Mouse (Mus musculus) B cell, adult 2 months (primary cell): ENCODE measurements at regions not wholly inside any gene's neighbourhood (a gene's known extent, or its start where the extent isn't known, plus 50 kb on each side); places are given as distances from the start of the nearest gene placed in this dataset.

Source experiments
- DNase-seq, 2 experiments: peaks; one replicate each; pipeline ENCODE4 v3.0.0; 2022

DNA sequence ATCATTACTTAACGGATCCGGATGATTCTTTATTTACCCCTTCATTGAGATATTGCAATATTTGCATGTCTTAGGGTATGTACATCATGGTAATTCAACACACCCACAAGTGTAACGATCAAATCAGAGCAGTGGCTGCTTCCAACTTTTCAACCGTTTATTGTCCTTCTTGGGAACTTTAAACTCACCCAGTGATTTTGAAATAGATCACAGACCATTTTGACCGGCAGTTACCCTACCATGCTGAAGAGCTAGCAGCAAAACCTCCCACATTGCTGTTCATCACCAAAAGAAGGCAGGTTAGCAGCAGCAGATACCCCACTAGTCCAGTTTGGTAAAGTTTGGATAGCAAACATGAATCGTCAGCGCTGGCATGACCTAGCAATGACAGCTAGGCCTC lies 130.2 kb upstream of the Nfe2l3 start:
- no peak for DNase-seq

DNA sequence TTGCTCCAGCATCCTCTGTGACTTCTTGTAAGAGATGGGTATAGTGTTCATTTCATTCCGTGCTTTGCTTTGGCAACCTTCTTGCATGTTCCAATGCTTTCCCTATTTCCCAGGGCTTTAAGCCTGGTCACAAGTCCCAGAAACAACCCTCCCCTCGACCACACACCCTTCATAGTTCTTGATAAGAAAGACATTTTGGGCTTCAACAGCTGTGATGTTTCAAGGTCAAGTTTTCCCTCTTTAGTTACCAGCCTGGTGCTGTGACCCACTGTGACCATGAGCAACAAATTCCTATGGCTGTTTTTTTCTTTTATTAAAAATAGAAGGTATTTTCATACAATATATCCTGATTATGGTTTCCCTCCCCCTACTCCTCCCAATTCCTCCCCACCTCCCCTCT lies 114.1 kb upstream of the Nfe2l3 start:
- DNase-seq = no peak

DNA sequence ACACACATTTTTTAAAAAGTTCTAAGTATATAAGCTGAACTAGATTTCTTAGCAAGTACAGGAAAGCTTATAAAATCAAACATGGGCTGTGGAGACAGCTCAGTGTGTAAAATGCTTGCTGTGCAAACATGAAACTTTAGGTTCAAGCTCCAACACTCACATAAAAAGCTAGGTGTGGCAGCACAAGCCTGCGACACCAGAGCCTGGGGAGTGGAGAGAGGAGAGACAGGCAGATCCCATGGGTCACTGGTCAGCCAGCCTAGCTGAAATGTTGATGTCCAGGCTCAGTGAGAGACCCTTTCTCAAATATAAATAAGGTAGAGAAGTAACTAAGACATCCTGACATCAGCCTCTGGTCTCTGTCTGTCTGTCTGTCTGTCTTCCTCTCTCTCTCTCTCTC lies 112.5 kb upstream of the Nfe2l3 start:
- no peak for DNase-seq

DNA sequence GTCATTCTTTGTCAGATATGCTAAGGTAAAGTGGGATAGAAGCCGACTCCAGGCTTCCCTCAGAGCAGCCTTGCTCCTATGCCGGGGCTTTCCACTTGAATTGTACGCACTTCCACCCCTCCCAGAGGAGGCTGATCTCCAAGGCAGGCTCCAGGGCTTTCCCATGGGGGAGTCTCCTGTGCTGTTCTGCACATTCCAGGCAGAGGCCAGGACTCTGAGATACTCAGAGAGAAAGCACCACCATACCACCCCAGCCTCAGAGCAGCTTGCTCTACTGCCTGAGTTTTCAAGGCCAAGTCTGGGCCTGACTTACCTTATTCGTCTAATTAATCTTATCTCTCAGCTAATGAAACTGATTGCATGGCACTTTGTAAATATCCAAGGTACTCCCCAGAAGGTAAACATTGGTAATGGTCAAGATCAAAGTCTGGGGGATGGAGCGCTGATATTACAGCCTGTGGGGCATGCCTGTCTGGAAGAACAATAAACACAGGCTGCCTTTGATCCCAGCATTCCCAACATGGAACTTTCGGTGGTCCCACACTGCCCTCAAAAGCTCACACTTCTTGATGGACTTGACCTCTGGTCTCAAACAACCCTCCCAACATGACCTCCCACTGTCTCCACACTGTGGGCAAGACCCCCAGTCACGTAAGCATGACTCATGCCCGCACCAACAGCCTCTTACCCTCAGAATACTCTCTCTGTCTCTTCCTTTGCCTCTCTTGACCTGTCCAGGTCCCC lies 111.6 kb upstream of the Nfe2l3 start:
- DNase-seq = no peak

DNA sequence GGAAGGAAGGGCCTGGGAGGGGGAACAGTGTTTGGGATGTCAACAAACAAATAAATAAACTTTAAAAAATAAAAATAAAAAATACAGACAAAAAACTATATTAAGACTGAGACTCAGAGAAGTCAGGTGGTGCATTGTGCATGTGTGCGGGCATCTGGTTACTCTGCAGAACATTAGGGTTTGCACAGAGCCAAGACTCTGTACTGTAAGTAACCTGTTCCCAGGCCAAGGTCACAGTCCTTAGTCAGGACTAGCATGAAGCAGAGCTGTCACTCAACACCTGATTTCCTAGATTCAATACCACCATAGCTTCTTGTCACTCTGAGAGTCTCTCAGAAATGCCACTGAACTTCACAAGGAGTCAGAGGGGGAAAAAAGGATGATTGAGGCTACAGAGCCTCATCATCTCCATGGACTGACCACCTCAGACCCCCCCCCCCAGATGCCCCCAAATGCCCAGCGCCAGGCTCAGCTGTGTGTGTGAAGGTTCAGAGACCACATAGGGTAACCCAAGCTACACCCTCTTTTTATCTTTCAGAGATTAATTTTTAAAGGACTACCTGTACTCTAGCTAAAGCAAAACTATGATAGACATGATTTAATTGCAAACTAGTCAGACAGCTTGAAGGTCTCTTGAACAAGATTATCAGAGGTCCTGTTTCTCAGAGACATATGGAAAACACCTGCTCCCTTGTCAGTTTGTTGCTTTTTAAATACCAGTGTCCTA lies 106.2 kb upstream of the Nfe2l3 start:
- no peak for DNase-seq

DNA sequence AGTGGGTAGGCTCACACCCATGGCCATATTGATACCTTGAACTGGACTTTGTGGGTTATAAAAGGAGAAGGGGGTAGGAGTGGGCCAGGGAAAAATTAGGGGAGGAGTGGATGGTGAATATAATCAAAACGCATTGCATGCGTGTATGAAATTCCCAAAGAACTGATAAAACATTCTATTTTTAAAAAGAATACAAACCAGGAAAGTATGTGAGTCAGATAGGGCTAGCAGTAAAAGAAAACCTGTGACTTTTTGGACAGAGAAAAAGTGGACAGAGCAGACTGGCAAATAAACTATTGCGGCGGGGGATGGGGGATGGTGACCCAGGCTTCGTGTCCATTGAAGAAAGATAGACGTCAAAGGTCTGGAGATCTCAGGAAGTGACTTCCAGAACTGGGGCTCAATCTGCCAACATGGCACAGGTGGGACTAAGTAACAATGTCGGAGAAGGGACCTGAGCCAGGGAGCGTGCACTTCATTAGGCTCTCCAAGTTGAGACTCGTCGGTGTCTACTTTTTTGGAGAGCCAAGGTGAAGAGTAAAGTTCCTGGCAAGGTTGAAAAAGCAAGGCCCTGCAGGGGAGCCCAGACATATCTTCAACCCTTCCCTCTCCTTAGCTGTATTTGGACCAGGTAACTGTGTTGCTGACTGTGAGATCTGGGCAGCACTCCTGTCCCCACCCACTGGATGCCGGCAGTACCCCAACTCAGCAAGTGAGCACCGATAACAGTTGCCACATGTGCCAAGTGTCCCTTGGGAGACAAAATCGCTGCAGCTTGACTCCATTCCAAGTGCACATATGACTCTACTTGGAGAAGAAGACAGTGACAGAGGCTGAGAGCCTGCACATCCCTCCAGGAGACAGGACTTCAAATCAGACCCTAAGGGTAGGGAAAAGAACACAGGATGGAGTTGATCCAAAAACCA lies 103.1 kb upstream of the Nfe2l3 start:
- DNase-seq = no peak

DNA sequence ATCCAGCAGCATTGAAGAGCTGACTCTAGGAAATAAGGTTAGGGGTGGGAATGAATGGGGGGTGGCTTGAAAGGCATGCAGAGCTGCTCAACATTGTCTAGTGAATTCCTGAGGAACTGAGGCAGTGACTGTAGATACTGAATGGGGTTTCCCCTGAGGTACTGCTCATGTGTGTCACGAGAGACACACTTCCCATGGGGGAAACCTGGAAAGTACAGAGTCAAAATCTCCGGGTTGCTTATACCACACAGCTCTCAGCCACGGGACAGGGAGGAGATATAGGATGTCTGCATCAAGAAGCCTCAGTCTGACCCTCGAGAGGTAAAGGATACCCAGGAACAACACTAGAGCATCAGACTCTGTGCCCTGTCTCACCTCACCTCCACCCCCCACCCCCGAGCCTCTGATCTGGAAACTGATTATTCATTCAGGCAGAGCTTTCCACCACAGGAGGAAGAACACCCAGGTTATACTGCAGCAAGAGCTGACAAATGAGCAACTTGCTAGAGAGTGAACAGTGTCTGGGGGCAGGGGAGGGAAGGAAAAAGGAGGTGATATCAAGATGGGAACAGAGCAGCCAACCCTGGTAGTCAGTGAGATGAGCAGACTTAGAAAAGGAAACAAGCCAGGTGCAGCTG lies 102.3 kb upstream of the Nfe2l3 start:
- no peak for DNase-seq

DNA sequence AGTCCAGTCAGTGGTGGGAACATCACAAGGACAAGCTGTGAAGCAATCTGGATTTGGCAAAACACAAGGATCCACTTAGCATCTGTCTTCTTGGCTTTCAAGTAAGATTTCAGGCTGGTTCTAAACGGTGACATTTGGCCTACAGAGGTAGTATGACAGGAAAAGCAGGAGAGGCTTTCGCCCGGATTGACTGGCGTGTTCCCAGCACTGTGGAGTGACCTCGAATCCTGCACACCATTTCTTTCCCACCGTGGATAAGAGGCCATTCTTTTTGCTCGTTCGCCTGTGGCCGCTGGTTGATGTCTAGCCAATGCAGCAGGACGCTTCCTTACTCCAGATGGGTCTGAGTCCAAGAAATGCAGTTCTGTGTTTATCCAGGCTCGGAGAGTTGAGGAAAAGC lies 99.6 kb upstream of the Nfe2l3 start:
- DNase-seq = no peak

DNA sequence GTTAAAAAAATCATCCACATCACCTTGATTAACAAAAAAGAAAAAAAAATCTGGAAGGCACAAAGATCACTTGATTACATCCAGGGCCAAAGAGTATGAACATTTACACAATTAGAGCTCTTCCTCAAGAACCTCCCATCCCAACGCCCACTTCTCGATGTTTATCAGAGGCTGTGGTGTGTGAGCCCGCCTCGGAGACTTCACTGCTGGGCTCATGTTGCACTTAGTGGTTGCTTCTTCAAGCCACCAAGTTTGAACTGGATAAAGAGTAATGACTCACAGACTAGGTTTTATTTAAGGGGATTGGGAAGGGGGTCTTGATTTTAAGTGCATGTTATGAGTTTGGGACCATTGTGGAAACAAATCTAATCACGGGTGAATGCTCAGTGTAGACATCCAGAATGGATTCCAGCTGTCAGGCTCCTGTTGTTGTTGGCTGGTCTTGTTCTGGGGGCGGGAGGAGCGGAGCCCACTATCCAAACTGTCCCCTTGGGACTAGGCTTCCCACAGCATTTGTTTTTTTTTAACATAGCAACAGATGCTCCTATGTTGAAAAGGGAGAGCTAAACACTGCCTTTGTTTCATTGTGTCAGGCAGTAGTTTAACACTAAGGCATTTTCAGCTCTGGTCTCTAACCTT lies 98.6 kb upstream of the Nfe2l3 start:
- DNase-seq = no peak

DNA sequence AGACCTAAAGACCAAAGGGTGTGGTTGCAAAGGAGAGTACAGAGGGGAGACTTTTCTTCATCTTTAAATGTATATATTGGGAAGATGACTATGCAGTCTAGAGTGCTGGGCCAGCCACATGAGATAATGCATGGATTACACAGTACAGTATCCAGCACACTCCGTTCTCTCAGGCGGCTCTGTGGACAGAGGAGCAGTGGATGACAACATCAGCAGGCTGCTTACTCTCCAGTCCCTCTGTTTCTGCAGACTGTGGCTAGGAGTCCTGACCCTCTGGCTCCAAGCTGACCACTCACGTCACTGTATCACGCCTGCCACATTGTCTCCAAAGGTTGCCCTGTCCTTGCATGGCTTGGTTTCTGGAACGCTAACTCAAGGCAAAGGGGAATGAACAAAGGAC lies 97.2 kb upstream of the Nfe2l3 start:
- DNase-seq = no peak

DNA sequence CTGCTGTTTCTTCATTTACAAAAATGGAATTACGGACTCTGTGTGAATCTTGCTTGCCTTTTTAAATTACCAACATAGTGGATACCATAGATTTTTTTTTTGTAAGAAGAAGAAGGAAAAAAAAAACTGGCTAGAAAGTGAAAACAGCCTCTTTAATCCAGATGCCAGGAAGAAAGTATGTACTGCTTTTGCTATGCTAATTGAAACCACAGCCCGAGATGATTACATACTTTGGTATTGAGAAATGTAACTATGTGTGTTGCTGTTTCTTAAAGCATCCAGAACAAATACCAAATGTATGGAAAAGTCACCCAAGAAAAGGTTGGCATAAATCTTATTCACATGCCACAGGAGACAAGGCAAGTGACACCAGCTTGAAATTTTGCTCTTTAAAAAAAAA lies 93.2 kb upstream of the Nfe2l3 start:
- DNase-seq = no peak

DNA sequence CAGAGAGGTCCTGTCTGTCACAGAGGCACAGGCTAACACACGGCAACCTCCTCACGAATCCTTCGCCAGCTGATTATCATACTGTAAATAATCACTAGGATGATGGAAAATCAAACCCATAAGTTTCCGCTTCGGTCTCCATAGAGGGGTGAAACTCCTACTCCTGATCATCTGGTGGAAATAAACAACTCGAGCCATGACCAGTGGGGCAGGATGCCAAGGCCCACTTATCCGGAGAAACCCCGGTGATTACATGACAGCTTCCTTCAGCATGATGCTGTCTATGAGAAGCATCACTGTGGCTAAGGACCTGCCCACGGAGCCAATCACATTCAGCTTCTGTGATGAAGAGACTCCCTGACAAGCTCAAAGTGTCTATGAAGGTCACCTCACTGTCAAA lies 84.7 kb upstream of the Nfe2l3 start:
- DNase-seq = no peak

DNA sequence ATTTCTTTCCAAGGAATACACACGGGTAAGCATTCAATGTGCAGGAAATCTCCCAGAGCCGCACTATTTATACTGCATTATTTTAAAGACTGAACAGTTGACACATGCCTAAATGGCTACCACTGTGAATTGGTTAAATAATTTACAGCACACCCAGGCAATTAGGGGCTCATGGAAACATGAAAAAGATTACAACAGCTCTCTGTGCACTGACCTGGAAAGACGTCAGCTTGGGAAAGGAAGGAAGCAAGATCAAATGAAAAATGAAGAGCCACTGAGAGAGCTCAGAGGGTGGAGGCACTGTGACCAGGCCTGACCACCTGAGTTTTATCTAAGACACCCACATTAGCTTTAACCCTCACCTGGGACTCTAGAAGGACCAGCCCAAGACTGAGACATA lies 82.7 kb upstream of the Nfe2l3 start:
- DNase-seq = no peak

DNA sequence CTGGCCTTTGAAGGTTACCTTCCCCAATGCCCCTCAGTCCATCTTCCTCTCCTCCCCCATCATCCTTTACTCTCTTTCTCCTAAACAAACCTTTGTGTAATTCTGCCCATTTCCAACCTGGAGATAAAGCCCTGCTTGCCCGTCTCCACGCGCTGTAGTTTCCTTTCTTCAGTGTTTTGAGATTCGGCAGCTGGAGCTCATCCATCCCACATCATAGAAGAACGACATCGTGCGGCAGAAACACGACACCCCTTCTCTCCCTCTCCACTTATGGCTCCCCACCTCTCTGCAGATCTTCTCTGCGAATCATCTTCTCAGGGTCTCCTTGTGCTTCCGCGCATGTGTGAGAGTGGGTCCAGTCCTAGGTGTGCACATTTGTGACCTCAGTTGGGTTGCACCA lies 77.4 kb upstream of the Nfe2l3 start:
- DNase-seq = no peak

DNA sequence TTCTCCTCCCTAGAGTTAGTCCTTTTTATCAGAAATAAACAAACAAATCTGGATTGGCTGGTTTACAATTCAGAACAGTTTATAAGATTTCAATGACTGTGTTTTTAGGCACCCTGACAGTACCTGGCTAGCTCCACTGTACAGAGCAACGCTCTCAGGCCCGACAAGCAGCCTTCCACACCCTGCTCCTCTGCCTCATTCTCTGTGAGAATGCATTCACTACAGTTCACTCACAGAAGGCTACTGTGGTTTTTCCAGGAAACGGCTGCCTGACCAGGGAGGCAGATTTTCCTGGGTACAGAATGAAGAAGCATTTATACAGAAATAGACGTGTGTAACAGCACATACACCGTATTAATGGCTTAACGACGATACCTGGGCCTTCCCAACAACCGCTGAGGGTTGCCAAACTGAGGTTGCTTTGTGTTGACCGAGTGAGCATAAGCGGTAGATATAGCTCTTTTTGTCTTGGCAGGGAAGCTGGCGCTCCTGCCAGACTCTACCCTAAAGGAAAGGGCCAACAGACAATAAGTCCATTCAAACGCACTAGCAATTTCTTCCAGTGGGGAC lies 70.8 kb upstream of the Nfe2l3 start:
- DNase-seq = no peak

DNA sequence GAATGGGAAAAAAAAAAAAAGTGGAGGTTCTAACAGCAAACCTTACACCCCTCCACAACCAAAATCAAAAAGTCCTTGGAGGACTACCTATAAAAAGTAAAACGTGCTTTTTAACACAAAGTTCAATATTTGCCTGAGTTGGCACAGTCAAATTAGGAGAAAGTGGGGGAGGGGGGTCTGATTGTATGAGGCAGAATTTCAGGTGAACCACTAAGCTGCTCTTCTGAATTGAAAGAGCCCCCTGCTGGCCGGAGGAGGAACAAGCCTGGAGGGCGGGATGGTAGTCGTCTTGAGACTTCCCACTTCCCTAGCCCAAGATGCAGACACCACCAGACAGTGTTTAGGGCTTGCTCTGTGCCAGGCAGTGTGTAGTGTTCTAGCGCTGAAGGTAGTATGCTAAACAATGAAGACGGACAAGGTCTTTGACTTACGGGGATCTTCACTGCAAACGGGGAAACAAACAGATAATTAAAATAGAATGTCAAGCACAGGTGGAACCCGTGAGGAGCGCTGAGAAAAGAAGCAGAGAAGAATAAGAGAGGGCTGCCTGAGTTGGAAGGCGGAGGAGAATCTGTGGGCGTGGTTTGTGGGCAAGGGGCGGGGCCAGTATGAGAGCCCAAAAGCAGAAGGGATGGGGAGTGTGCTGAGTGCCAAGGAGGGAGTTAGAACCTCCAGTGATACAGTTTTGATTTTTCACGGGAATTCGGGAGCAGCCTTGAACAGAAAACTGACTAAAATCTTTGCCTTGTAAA lies 69.8 kb upstream of the Nfe2l3 start:
- peak; percentile 87 to 90 for DNase-seq

DNA sequence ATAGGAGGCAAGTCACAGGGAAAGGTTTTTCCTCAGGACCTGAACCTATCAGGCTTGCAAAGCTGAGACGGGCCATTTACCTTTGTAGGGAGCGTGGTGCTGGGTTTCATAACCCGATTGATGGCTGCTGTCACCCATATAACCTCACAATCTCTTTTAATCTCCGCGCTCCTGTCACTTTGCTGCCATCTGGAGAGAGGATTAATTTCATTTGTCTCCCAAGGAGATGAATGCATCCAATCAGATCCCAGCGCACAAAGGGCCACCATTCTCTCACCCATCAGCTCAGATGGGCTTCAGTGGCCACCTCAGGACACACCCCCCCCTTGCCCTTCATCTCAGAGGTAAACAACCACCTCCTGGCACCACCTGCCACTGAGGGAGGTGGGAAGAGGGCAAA lies 67.7 kb upstream of the Nfe2l3 start:
- no peak for DNase-seq

DNA sequence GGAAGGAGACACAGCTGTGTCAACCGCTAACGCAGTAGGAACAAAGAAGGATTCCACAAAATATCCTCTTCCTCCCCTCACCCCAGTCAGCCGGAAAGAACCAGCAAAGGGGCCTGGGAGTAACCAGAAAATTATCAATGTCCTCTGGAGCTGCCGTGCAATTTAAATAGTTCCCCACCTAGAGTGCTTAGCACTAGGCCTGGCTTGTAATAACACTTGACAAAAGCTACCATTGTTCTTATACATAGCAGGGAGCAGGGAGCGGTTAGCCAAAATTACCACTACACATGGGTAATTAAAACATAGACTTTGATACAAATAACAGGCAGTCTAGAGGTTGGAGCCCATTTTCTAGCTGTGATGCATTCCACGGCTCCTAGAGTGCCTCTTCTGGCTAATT lies 62.7 kb upstream of the Nfe2l3 start:
- no peak for DNase-seq

DNA sequence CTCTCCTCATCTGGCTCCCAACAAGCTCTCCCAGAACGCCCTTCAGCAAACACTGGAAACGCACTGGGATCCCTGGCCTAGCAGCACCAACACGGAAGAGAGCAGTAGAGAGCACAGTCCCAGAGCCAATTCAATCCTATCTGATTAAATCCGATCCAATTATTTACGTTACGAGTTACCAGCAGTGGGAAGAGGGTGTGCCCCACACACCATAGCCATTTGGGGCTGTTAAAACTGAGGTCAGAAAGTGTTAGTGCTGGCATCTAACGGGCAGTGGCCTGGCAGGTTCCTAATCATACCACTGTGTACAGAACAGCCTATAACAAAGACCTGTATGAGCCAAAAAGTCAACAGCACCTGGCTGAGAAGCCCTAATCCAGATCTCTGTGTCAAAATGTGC lies 60.1 kb upstream of the Nfe2l3 start:
- no peak for DNase-seq

DNA sequence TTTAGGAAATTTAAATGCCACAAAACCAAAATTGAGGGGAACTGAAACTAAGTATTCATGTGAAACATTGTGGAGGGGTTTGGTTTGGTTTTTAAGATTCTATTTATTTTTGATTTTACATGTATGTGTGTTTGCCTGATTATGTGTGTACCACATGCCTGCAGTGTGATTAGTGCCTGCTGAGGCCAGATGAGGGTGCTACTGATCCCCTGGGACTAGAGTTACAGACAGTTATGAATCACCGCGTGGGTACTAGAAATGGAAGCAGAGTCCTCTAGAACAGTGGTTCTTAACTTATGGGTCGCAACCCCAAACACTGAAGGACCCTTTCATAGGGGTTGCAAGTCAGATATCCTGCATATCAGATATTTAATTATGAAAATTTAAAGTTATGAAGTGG lies 54.0 kb upstream of the Nfe2l3 start:
- peak in 1 of 2 experiments; percentile 23 for DNase-seq

DNA sequence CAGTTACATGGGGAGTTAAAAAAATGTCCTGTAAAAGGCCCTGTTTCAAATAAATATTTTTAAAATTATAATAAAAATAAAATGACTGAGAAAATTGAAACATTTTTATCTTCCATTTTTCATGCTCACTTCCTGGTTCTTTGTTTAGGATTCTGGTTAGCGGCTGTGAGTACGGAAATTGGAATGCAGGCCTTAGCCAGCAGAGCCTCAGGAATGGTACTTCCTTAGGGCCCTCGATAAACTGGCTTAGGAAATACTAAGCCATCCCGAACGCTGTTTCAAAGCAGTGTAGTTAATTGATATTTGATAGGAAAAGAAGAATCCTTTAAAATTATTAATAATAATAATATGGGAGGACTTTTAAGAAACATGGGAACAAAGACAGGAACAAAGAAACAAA lies 53.4 kb upstream of the Nfe2l3 start:
- DNase-seq = no peak
